Mouse (Mus musculus): ENCODE results near the gene Ociad1. TPM values are rescaled to one million over a fixed set of nuclear protein-coding genes. Genes with fewer than 3 reads are reported as not detected.
A peak's percentile ranks its signal among the peaks of the same experiment; 100 is the strongest.

The Ociad1 gene
- polyA plus RNA-seq, 1 experiment from 2014 or later: 144 TPM

- TF ChIP-seq CTCF (IDR thresholded peaks at IDR 0.05; ENCODE audit: low read depth): no peak
- Histone ChIP-seq H3K9me3 (ENCODE audit: low read depth, low read length) (no peaks in the 10 kb centered on the region), H3K27ac (ENCODE audit: low read depth) (peak overlapping the region; percentile 95), H3K4me3 (ENCODE audit: low read depth, low read length) (peak overlapping the region; percentile 91), H3K27me3 (ENCODE audit: insufficient read depth, low read length) (no peaks in the 10 kb centered on the region), H3K4me2 (peak overlapping the region; percentile 78), H3K4me1 (ENCODE audit: insufficient read depth) (no peaks in the 10 kb centered on the region), H3K36me3 (ENCODE audit: insufficient read depth) (no peaks in the 10 kb centered on the region), H3K9ac (peak overlapping the region; percentile 79)
- DNase-seq: peak; percentile 82
- peak; percentile 51 for ATAC-seq (ENCODE audit: insufficient read depth)
- WGBS: under 1% methylated on average over 99 of the region's 129 CpGs
Measured at GRCm38 (mm10) chr5:73255321-73256251, 37.0 kb upstream of the Ociad1 start.

GRCm38 (mm10) chr5:73256352-73257065, 36.1 kb upstream of the Ociad1 start, which contains the start of gene Fryl:
TSS of gene Fryl (minus strand) at chr5:73256619.
- Histone ChIP-seq H3K4me2 (peak within 1 kb of the TSS; percentile 78), H3K9ac (peak within 1 kb of the TSS; percentile 79), H3K4me3 (ENCODE audit: low read depth, low read length) (peak within 1 kb of the TSS; percentile 91), H3K4me1 (ENCODE audit: insufficient read depth) (no peaks in the 10 kb centered on the region), H3K9me3 (ENCODE audit: low read depth, low read length) (no peaks in the 10 kb centered on the region), H3K27ac (ENCODE audit: low read depth) (peak within 1 kb of the TSS; percentile 95), H3K36me3 (ENCODE audit: insufficient read depth) (no peaks in the 10 kb centered on the region), H3K27me3 (ENCODE audit: insufficient read depth, low read length) (no peaks in the 10 kb centered on the region)
- WGBS: under 1% methylated on average over 44 of the region's 44 CpGs
- peak; percentile 96 for DNase-seq
- ATAC-seq (ENCODE audit: insufficient read depth): peak; percentile 99
- TF ChIP-seq CTCF (IDR thresholded peaks at IDR 0.05; ENCODE audit: low read depth): no peak

DNA sequence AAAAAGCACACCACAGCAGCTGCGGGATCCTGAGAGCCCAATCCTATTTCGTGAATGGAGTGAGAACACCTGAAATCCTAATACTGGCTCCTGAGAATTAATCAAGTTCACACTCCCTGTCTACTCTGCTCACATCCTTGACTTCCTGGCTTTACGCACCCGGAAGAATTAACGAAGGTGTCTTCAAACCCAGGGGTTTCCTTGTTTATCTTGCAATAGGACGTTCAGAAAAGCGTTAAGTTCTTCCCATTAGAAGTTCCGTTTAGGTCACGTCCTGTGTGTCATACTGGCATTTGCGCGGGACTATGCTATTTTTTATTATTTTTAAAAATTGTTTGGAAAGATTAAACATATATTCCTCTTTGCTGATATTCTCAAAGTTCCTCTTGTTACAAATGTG, 35.5 kb upstream of the Ociad1 start:
- 1% methylated on average over 11 of the region's 11 CpGs for WGBS
- Histone ChIP-seq H3K4me1 (ENCODE audit: insufficient read depth) (no peaks in the 10 kb centered on the region), H3K4me2 (peak overlapping the region; percentile 77), H3K9ac (peak overlapping the region; percentile 14; the same call in 1 of the 2 replicates), H3K36me3 (ENCODE audit: insufficient read depth) (no peaks in the 10 kb centered on the region), H3K27ac (ENCODE audit: low read depth) (no peak overlapping the region), H3K27me3 (ENCODE audit: insufficient read depth, low read length) (no peaks in the 10 kb centered on the region), H3K9me3 (ENCODE audit: low read depth, low read length) (no peaks in the 10 kb centered on the region), H3K4me3 (ENCODE audit: low read depth, low read length) (peak overlapping the region; percentile 91)
- DNase-seq: no peak
- no peak for ATAC-seq (ENCODE audit: insufficient read depth)
- TF ChIP-seq CTCF (IDR thresholded peaks at IDR 0.05; ENCODE audit: low read depth): no peak

DNA sequence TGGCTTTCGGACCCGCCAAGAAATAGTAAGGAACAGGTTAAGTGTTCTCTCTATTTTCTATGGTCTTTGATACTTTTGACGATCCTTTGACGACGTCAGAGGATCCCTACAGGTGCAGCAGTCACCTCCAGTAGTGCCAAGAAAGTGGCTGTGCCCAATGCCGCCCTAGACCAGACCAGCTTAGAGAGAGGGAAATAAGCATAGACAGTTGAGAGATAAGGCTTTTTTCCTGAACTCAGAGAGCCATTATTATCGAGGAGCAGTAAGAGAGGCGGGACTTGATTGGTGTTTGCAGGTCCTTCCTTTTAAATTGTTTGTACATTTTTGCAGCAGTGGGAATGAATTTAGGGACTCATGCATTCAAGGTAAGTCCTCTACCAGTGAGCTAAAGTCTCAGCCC, 34.9 kb upstream of the Ociad1 start:
- Histone ChIP-seq H3K36me3 (ENCODE audit: insufficient read depth) (no peaks in the 10 kb centered on the region), H3K9ac (no peak overlapping the region), H3K27ac (ENCODE audit: low read depth) (no peak overlapping the region), H3K4me1 (ENCODE audit: insufficient read depth) (no peaks in the 10 kb centered on the region), H3K27me3 (ENCODE audit: insufficient read depth, low read length) (no peaks in the 10 kb centered on the region), H3K4me3 (ENCODE audit: low read depth, low read length) (peak overlapping the region; percentile 91; the same call in 1 of the 2 replicates), H3K4me2 (peak overlapping the region; percentile 77), H3K9me3 (ENCODE audit: low read depth, low read length) (no peaks in the 10 kb centered on the region)
- 52% methylated on average over 8 of the region's 8 CpGs for WGBS
- ATAC-seq (ENCODE audit: insufficient read depth) (no peak), DNase-seq (no peak)
- TF ChIP-seq CTCF (IDR thresholded peaks at IDR 0.05; ENCODE audit: low read depth): no peak

GRCm38 (mm10) chr5:73264122-73264521, 28.5 kb upstream of the Ociad1 start:
- Histone ChIP-seq H3K36me3 (ENCODE audit: insufficient read depth) (no peaks in the 10 kb centered on the region), H3K27ac (ENCODE audit: low read depth) (no peak overlapping the region), H3K9me3 (ENCODE audit: low read depth, low read length) (no peaks in the 10 kb centered on the region), H3K9ac (no peak overlapping the region), H3K4me3 (ENCODE audit: low read depth, low read length) (no peak overlapping the region), H3K4me1 (ENCODE audit: insufficient read depth) (0 out of 2 replicates have a peak, but pooled peaks cover 2% of the 10 kb centered on the region), H3K27me3 (ENCODE audit: insufficient read depth, low read length) (no peaks in the 10 kb centered on the region), H3K4me2 (no peak overlapping the region)
- DNase-seq (no peak), ATAC-seq (ENCODE audit: insufficient read depth) (no peak)
- 64% methylated on average over 3 of the region's 5 CpGs for WGBS
- no peak for TF ChIP-seq CTCF (IDR thresholded peaks at IDR 0.05; ENCODE audit: low read depth)

DNA sequence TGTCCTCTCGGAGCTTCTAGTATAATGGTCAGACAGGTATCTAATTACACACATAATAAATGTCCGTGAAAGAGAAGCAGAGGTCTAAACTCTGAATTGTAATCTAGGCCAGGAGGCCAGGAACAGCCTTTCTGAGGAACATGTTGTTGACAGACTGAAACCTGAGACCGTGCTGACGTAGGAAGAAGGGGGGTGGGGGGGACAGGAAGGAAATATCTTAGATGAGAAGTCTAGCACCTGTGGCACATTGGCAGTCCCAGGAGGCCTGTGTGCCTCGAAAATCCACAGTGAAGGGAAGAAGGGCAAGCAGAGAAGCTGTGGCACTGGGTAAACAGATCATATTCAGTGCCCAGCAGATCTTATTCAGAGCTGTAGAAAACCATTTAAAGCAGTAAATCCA, 27.1 kb upstream of the Ociad1 start:
- Histone ChIP-seq H3K4me3 (ENCODE audit: low read depth, low read length) (no peak overlapping the region), H3K9ac (no peak overlapping the region), H3K27me3 (ENCODE audit: insufficient read depth, low read length) (no peaks in the 10 kb centered on the region), H3K9me3 (ENCODE audit: low read depth, low read length) (no peaks in the 10 kb centered on the region), H3K4me1 (ENCODE audit: insufficient read depth) (0 out of 2 replicates have a peak, but pooled peaks cover 2% of the 10 kb centered on the region), H3K4me2 (no peak overlapping the region), H3K27ac (ENCODE audit: low read depth) (no peak overlapping the region), H3K36me3 (ENCODE audit: insufficient read depth) (no peaks in the 10 kb centered on the region)
- no peak for TF ChIP-seq CTCF (IDR thresholded peaks at IDR 0.05; ENCODE audit: low read depth)
- no peak for ATAC-seq (ENCODE audit: insufficient read depth)
- WGBS: 18% methylated on average over 5 of the region's 5 CpGs
- peak; percentile 9 for DNase-seq
